Mouse (Mus musculus): ENCODE results near the gene Fam189b.
"Not testable (repeated sequence)": the region's sequence is repeated elsewhere in the genome, so short reads cannot be mapped to it uniquely, and the experiment has no call there.

Fam189b gene

GRCm38 (mm10) chr3:89202253-89203141, 19.6 kb downstream of the Fam189b start, which contains the start of gene Gba:
Gene Gba (plus strand): TSS chr3:89202928.
- DNase-seq (ENCODE audit: low spot score in 2 of 2) = peak; percentile 84 to 92

- DNase-seq (ENCODE audit: low spot score in 2 of 2) = no peak
Measured at GRCm38 (mm10) chr3:89203142-89203514, 20.2 kb downstream of the Fam189b start.

GRCm38 (mm10) chr3:89206079-89206478, 23.1 kb downstream of the Fam189b start:
- no peak for DNase-seq (ENCODE audit: low spot score in 2 of 2)

- no peak for DNase-seq (ENCODE audit: low spot score in 2 of 2)
Measured at GRCm38 (mm10) chr3:89206695-89207094, 23.8 kb downstream of the Fam189b start.

GRCm38 (mm10) chr3:89208075-89208657, 25.2 kb downstream of the Fam189b start:
- DNase-seq (ENCODE audit: low spot score in 2 of 2) = no peak

- DNase-seq (ENCODE audit: low spot score in 2 of 2) = no peak
Measured at GRCm38 (mm10) chr3:89208736-89209135, 25.8 kb downstream of the Fam189b start.

GRCm38 (mm10) chr3:89209731-89210130, 26.8 kb downstream of the Fam189b start:
- DNase-seq (ENCODE audit: low spot score in 2 of 2) = no peak

- DNase-seq (ENCODE audit: low spot score in 2 of 2) = no peak
Measured at GRCm38 (mm10) chr3:89210162-89210561, 27.2 kb downstream of the Fam189b start.

GRCm38 (mm10) chr3:89210731-89211130, 27.8 kb downstream of the Fam189b start:
- DNase-seq (ENCODE audit: low spot score in 2 of 2) = no peak

GRCm38 (mm10) chr3:89213803-89214530, 31.0 kb downstream of the Fam189b start:
- DNase-seq (ENCODE audit: low spot score in 2 of 2) = peak; percentile 93

GRCm38 (mm10) chr3:89214681-89215411, 31.9 kb downstream of the Fam189b start, which contains the start of gene Thbs3:
Gene Thbs3 (plus strand): TSS chr3:89215180.
- no peak for DNase-seq (ENCODE audit: low spot score in 2 of 2)

- DNase-seq (ENCODE audit: low spot score in 2 of 2) = peak; percentile 83 to 90
Measured at GRCm38 (mm10) chr3:89215853-89216252, 32.9 kb downstream of the Fam189b start.

GRCm38 (mm10) chr3:89216407-89216806, 33.5 kb downstream of the Fam189b start:
- not testable (repeated sequence) for DNase-seq (ENCODE audit: low spot score in 2 of 2)

- no peak for DNase-seq (ENCODE audit: low spot score in 2 of 2)
Measured at GRCm38 (mm10) chr3:89218271-89218670, 35.3 kb downstream of the Fam189b start.

GRCm38 (mm10) chr3:89219546-89219945, 36.6 kb downstream of the Fam189b start:
- DNase-seq (ENCODE audit: low spot score in 2 of 2) = no peak

- no peak for DNase-seq (ENCODE audit: low spot score in 2 of 2)
Measured at GRCm38 (mm10) chr3:89221167-89221566, 38.2 kb downstream of the Fam189b start.

GRCm38 (mm10) chr3:89224796-89225195, 41.9 kb downstream of the Fam189b start:
- no peak for DNase-seq (ENCODE audit: low spot score in 2 of 2)

- DNase-seq (ENCODE audit: low spot score in 2 of 2) = no peak
Measured at GRCm38 (mm10) chr3:89225321-89225815, 42.4 kb downstream of the Fam189b start.

- peak in 1 of 2 experiments; percentile 60 for DNase-seq (ENCODE audit: low spot score in 2 of 2)
Measured at GRCm38 (mm10) chr3:89225918-89226317, 43.0 kb downstream of the Fam189b start.

GRCm38 (mm10) chr3:89226361-89226760, 43.4 kb downstream of the Fam189b start:
- no peak for DNase-seq (ENCODE audit: low spot score in 2 of 2)

GRCm38 (mm10) chr3:89226900-89227299, 44.0 kb downstream of the Fam189b start, which contains the start of gene Mtx1:
Gene Mtx1 (minus strand): TSS chr3:89227088.
- no peak for DNase-seq (ENCODE audit: low spot score in 2 of 2)
